Mouse (Mus musculus) liver (tissue): ENCODE measurements around the gene 4930404N11Rik.
A peak's percentile ranks its signal among the peaks of the same experiment; 100 is the strongest.

ENCODE experiments used
- DNase-seq: peaks from one replicate; pipeline ENCODE4 v3.0.0-alpha.2; 2020; ENCODE audit warnings: mixed read lengths

The 4930404N11Rik gene

GRCm38 (mm10) chr10:81379809-81380378 is 14.3 kb upstream of the 4930404N11Rik start:
- DNase-seq: no peak

GRCm38 (mm10) chr10:81379183-81379553 is 13.6 kb upstream of the 4930404N11Rik start:
- DNase-seq: no peak

- DNase-seq: peak; percentile 100
Measured at GRCm38 (mm10) chr10:81378553-81379182, 13.1 kb upstream of the 4930404N11Rik start.

GRCm38 (mm10) chr10:81377793-81378552 is 12.4 kb upstream of the 4930404N11Rik start, which contains the start of gene Fzr1:
Gene Fzr1, minus strand, starts transcription at chr10:81378516.
- no peak for DNase-seq

- DNase-seq: no peak
Measured at GRCm38 (mm10) chr10:81377362-81377664, 11.7 kb upstream of the 4930404N11Rik start.

- DNase-seq: peak; percentile 91
Measured at GRCm38 (mm10) chr10:81376561-81377361, 11.1 kb upstream of the 4930404N11Rik start.

GRCm38 (mm10) chr10:81375322-81375721 is 9.7 kb upstream of the 4930404N11Rik start:
- no peak for DNase-seq

GRCm38 (mm10) chr10:81367207-81367495 is 1.5 kb upstream of the 4930404N11Rik start:
- DNase-seq: no peak

GRCm38 (mm10) chr10:81366477-81367206 is 1.0 kb upstream of the 4930404N11Rik start:
- no peak for DNase-seq

- no peak for DNase-seq
Measured at GRCm38 (mm10) chr10:81365073-81365472, 543 bp downstream of the 4930404N11Rik start.

GRCm38 (mm10) chr10:81364666-81365065 is 950 bp downstream of the 4930404N11Rik start:
- DNase-seq: peak; percentile 59

- peak; percentile 78 for DNase-seq
Measured at GRCm38 (mm10) chr10:81363436-81364346, 1.9 kb downstream of the 4930404N11Rik start.

GRCm38 (mm10) chr10:81362336-81362949 is 3.2 kb downstream of the 4930404N11Rik start:
- DNase-seq: peak; percentile 92

- DNase-seq: no peak
Measured at GRCm38 (mm10) chr10:81360721-81361120, 4.9 kb downstream of the 4930404N11Rik start.

GRCm38 (mm10) chr10:81358841-81359240 is 6.8 kb downstream of the 4930404N11Rik start:
- no peak for DNase-seq

GRCm38 (mm10) chr10:81358209-81358608 is 7.4 kb downstream of the 4930404N11Rik start:
- DNase-seq: no peak

GRCm38 (mm10) chr10:81356991-81357844 is 8.4 kb downstream of the 4930404N11Rik start, which contains the start of gene Mfsd12:
Gene Mfsd12, plus strand, starts transcription at chr10:81357491.
- DNase-seq: peak; percentile 96

- DNase-seq: no peak
Measured at GRCm38 (mm10) chr10:81356352-81356990, 9.1 kb downstream of the 4930404N11Rik start.

GRCm38 (mm10) chr10:81355533-81355932 is 10.1 kb downstream of the 4930404N11Rik start:
- no peak for DNase-seq
